Mouse (Mus musculus) forebrain, embryonic 13.5 days (tissue): ENCODE measurements around the gene Psmd8. TPM values are rescaled to one million over a fixed set of nuclear protein-coding genes. Genes with fewer than 3 reads are reported as not detected.
"Not testable (repeated sequence)": the region's sequence is repeated elsewhere in the genome, so short reads cannot be mapped to it uniquely, and the experiment has no call there.

Experiments used
- ATAC-seq: fragments of 200-750 bp; cut with Nextera tagmentation; 2 replicates; pipeline ENCODE4 v1.8.0; 2017
- H3K27ac ChIP-seq: fragments of 300-500 bp; sonication (generic); 2 replicates; pipeline ENCODE4 v1.5.1; 2015; ENCODE audit warnings: inconsistent platforms, mild to moderate bottlenecking, moderate library complexity
- H3K27me3 ChIP-seq: fragments of 300-500 bp; sonication (generic); 2 replicates; pipeline ENCODE4 v1.6.1; 2015; ENCODE audit warnings: mild to moderate bottlenecking, inconsistent platforms
- H3K36me3 ChIP-seq: fragments of 300-500 bp; sonication (generic); 2 replicates; pipeline ENCODE4 v1.6.1; 2015; ENCODE audit warnings: mild to moderate bottlenecking, inconsistent platforms; ENCODE audit not compliant: poor library complexity, severe bottlenecking
- H3K4me1 ChIP-seq: fragments of 300-500 bp; sonication (generic); 2 replicates; pipeline ENCODE4 v1.6.1; 2015; ENCODE audit warnings: inconsistent platforms
- H3K4me2 ChIP-seq: fragments of 300-500 bp; sonication (generic); 2 replicates; pipeline ENCODE4 v1.6.1; 2015; ENCODE audit warnings: inconsistent platforms, mild to moderate bottlenecking, moderate library complexity
- H3K4me3 ChIP-seq: fragments of 300-500 bp; sonication (generic); 2 replicates; pipeline ENCODE4 v1.5.1; 2015; ENCODE audit warnings: mild to moderate bottlenecking, inconsistent platforms
- H3K9ac ChIP-seq: fragments of 300-500 bp; sonication (generic); 2 replicates; pipeline ENCODE4 v1.6.1; 2015; ENCODE audit warnings: mild to moderate bottlenecking, inconsistent platforms
- H3K9me3 ChIP-seq: fragments of 300-500 bp; sonication (generic); replicated peaks from 2 replicates; pipeline ENCODE4 v1.6.1; 2016; ENCODE audit warnings: inconsistent platforms
- WGBS: fragments of 180-500 bp; shearing (Covaris S2); methylation state at CpG from one replicate; pipeline ENCODE4 v1.1.7; 2015; 5-methylcytosine and 5-hydroxymethylcytosine counted together
- polyA plus RNA-seq: library from polyadenylated mRNA; unstranded; fragments of >200 nt; fragmentation: Nextera tagmentation; extraction: Ambion mirVana; gene quantifications from 2 replicates; pipeline ENCODE4 v1.2.1, GENCODE M21; 2015

Gene Psmd8
- polyA plus RNA-seq, 1 experiment from 2014 or later, result 296 TPM

DNA sequence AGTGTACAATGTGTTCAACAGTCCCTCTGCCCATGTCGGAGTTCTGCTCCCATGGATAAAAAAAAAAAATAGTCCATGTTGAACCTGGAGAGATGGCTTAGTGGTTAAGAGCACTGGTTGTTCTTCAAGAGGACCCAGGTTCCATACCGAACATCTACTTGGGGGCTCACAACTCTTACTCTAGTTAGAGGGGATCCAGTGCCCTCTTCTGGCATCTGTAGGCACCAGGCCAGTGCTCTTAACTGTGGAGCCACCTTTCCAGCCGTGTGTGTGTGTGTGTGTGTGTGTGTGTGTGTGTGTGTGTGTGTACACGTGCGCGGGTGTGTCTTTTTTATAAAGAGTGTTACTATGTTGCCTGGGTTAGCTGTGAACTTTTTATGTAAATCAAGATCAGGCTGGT is 22.1 kb upstream of the Psmd8 start:
- H3K36me3 ChIP-seq, result no peaks in the 10 kb centered on the region
- no peak overlapping the region for H3K4me3 ChIP-seq
- WGBS, result 89% methylated on average over 6 of the region's 6 CpGs
- no peak overlapping the region for H3K9ac ChIP-seq
- no peaks in the 10 kb centered on the region for H3K4me1 ChIP-seq
- no peaks in the 10 kb centered on the region for H3K9me3 ChIP-seq
- H3K4me2 ChIP-seq, result no peak overlapping the region
- no peak overlapping the region for H3K27ac ChIP-seq
- H3K27me3 ChIP-seq, result no peaks in the 10 kb centered on the region
- ATAC-seq, result no peak

DNA sequence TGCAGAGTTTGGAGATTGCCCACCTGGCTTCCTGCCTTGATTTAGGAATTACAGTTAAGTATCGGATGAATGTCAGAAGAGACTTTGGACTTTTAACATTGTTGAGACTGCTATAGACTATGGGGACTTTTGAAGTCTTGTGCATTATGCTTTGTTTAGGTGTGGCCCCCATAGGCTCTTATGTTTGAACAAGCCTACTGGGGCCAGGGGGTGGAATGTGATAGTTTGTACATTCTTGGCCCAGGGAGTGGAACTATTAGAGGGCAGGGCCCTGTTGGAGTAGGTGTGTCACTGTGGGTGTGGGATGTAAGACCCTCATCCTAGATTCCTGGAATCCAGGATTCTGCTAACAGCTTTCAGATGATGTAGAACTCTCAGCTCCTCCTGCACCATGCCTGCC is 13.7 kb upstream of the Psmd8 start:
- WGBS, result 94% methylated on average over 1 of the region's 1 CpGs

DNA sequence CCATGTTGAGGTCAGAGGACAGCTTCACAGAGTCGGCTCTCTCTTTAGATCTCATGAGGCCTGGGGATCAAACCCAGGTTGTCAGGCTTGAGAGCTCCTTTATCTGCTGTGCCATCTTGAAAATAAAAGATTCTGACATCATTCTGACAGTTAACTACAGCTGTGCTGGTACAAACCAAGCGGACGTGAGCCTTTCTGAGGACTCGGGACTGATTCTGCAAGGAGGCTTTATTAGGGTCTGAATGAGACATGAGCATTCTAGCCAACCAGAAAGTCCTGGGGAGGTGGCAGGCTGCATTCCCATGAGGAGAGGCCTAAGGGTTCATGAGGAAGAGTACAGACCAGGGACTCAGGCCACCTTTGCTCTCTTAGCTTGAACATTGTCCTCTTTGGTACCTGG is 822 bp upstream of the Psmd8 start:
- not testable (repeated sequence) for H3K9me3 ChIP-seq, H3K27me3 ChIP-seq, H3K4me2 ChIP-seq, H3K4me3 ChIP-seq, ATAC-seq, H3K27ac ChIP-seq, H3K36me3 ChIP-seq, H3K9ac ChIP-seq
- peaks cover 20% of the 10 kb centered on the region for H3K4me1 ChIP-seq
- WGBS, result 85% methylated on average over 4 of the region's 4 CpGs

More for the DNA sequence above, 13.7 kb upstream of the Psmd8 start:
- not testable (repeated sequence) for H3K4me3 ChIP-seq, H3K4me1 ChIP-seq, H3K4me2 ChIP-seq, ATAC-seq, H3K36me3 ChIP-seq, H3K27me3 ChIP-seq, H3K9ac ChIP-seq, H3K27ac ChIP-seq, H3K9me3 ChIP-seq

DNA sequence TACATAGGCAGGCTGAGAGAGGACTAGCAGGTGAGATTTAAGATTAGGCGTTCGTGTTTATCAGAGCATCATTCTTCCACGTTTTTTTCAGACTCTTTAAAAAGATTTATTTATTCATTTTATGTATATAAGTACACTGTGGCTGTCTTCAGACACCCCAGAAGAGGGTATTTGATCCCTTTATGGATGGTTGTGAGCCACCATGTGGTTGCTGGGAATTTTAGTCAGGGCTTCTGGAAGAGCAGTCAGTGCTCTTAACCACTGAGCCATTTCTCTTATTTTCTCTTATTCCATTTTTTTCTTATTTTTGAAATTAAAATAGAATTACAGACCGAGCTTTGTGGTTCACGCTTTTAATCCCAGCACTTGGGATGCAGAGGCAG is 344 bp upstream of the Psmd8 start:
- Histone ChIP-seq H3K4me2 (peak overlapping the region; percentile 90), H3K9ac (no peak overlapping the region), H3K4me3 (peak overlapping the region; percentile 80), H3K4me1 (peaks cover 20% of the 10 kb centered on the region), H3K27me3 (no peaks in the 10 kb centered on the region), H3K36me3 (peaks cover 14% of the 10 kb centered on the region), H3K9me3 (no peaks in the 10 kb centered on the region), H3K27ac (0 out of 2 replicates have a peak overlapping the region, but pooled peaks have one; percentile 27)
- ATAC-seq, result peak; percentile 61
- WGBS, result 42% methylated on average over 5 of the region's 5 CpGs

DNA sequence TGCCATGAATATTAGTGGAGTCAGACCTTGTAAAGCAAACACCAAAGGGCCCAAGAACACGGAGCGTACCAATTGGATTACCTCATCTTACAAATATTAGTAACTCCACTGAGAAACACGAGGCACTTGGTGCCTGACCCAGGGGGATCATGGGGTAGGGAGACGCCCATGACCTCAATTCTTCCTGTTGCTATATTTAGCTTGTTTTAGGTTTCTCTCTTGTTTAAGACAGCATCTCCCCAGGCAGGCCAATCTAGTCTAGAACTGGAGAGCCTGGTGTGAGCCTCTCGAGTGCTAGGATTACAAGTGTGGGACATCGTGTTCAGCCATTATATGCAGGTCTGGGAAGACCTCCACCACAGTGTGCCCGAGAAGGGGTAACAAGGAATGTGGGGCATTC is 1.2 kb downstream of the Psmd8 start:
- peak overlapping the region; percentile 90 for H3K4me2 ChIP-seq
- WGBS, result 58% methylated on average over 7 of the region's 7 CpGs
- peak overlapping the region; percentile 85 for H3K9ac ChIP-seq
- H3K27me3 ChIP-seq, result peaks cover 7% of the 10 kb centered on the region
- no peak for ATAC-seq
- peak overlapping the region; percentile 80 for H3K4me3 ChIP-seq
- peaks cover 20% of the 10 kb centered on the region for H3K4me1 ChIP-seq
- no peaks in the 10 kb centered on the region for H3K9me3 ChIP-seq
- no peak overlapping the region for H3K27ac ChIP-seq
- H3K36me3 ChIP-seq, result peaks cover 30% of the 10 kb centered on the region

DNA sequence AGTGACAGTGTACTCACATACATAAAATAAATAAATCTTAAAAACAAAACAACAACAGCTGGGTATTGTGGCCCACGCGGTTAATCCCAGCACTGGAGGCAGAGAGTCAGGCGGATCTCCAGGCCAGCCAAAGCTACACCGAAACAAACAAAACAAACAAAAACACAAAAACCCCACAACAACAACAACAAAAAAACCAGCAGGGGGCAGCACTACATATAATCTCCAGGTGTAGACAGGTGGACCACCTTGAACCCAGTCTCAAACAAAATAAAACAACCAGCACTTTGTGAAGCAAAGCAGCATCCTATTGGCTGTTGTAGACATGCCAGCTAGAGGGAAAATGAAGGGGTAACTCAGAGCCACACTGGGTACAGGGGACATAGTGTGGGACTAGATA is 2.4 kb downstream of the Psmd8 start:
- no peak for ATAC-seq
- peaks cover 19% of the 10 kb centered on the region for H3K27me3 ChIP-seq
- H3K9me3 ChIP-seq, result no peaks in the 10 kb centered on the region
- peaks cover 41% of the 10 kb centered on the region for H3K36me3 ChIP-seq
- H3K9ac ChIP-seq, result no peak overlapping the region
- 89% methylated on average over 4 of the region's 4 CpGs for WGBS
- H3K27ac ChIP-seq, result no peak overlapping the region
- H3K4me1 ChIP-seq, result peaks cover 20% of the 10 kb centered on the region
- no peak overlapping the region for H3K4me3 ChIP-seq
- H3K4me2 ChIP-seq, result peak overlapping the region; percentile 90

DNA sequence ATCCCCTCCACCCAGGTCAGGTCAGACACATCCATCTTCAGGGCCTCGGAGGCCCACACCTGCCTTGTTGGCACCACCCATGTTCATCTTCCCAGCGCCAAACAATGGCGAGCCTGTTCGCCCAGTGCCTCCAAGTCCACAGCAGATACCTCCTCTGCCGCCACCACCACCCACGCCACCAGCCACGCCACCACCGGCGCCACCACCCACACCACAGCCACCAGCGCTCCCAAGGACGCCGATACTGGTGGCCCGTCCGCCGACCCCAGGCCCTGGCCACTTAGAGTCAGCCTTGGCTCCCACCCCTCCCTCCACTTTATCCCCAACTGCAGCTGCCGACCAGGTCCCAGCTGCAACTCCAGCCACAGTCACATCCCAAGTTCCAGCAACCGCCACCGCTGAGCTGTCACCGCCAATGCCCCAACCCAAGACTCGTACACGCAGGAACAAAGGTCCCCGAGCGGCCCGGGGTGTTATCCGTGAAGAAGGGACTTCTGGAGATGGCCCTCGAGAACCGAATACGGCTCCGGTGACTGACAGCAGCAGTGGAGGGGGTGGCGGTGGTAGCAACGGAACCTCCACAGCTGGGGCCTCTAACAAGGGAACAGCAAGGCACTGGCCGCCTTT is 8.0 kb downstream of the Psmd8 start:
- Histone ChIP-seq H3K4me3 (no peak overlapping the region), H3K4me1 (peaks cover 46% of the 10 kb centered on the region), H3K4me2 (0 out of 2 replicates have a peak overlapping the region, but pooled peaks have one; percentile 81), H3K27ac (no peak overlapping the region), H3K9me3 (no peaks in the 10 kb centered on the region), H3K27me3 (peaks cover 53% of the 10 kb centered on the region), H3K9ac (no peak overlapping the region), H3K36me3 (peaks cover 49% of the 10 kb centered on the region)
- WGBS, result 33% methylated on average over 31 of the region's 32 CpGs
- no peak for ATAC-seq

DNA sequence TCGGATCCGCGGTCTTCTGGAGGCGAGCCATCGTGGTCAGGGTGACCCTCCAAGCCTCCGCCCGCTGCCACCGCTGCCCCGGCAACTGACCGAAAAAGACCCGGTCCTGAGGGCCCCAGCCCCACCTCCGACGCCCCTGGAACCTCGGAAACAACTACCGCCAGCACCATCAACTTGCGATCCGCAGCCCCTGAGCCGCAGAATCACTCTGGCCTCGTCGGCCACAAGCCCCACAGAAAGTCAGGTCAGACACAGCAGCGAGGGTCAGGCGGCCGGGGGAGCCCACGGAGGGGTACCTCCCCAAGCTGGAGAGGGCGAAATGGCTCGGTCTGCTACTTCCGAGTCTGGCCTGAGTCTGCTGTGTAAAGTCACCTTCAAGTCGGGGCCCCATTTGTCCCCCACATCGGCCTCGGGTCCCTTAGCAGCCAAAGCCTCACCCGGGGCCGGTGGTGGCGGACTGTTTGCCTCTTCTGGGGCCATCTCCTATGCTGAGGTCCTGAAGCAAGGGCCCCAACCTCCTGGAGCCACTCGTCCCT is 8.9 kb downstream of the Psmd8 start:
- H3K36me3 ChIP-seq, result peaks cover 43% of the 10 kb centered on the region
- H3K4me3 ChIP-seq, result peak overlapping the region; percentile 64
- 6% methylated on average over 31 of the region's 34 CpGs for WGBS
- peaks cover 59% of the 10 kb centered on the region for H3K27me3 ChIP-seq
- H3K4me2 ChIP-seq, result peak overlapping the region; percentile 81
- ATAC-seq, result no peak
- no peak overlapping the region for H3K27ac ChIP-seq
- H3K9ac ChIP-seq, result peak overlapping the region; percentile 35; the same call in 1 of the 2 replicates
- peaks cover 49% of the 10 kb centered on the region for H3K4me1 ChIP-seq
- H3K9me3 ChIP-seq, result no peaks in the 10 kb centered on the region

DNA sequence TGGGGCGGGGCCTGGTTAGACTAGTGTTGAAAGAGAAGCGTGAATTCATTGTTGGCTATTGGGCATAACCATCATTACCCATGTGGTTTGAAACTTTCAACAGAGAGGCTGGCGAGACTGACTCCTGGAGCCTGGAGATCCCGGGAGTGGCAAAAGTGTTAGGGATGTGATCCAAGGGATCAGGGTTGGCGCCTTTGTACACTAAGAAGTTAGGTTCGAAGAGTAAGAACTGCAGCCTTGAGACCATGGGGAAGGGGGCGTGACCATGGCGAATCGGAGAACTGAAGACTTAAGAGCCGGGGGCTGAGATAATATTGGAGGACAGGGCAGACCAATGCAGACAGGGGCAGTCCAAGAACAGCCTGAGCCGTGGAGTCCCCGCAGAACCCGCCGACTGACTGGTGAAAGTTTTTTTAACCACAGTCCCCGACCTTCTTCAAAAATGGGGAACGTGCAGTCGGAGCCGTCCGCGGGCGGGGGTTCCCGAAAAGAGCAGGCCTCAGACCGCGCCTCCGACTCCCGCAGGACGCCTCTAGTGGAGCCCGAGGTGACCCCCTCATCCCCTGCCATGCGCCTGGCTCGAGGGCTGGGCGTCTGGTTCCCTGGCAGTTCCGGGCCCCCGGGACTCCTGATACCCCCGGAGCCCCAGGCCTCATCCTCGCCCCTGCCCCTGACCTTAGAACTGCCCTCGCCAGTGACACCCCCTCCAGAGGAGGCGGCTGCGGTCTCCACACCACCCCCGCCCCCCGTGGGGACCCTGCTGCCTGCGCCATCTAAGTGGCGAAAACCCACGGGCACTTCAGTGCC is 9.5 kb downstream of the Psmd8 start:
- no peak for ATAC-seq
- H3K4me1 ChIP-seq, result peaks cover 49% of the 10 kb centered on the region
- H3K27ac ChIP-seq, result no peak overlapping the region
- peaks cover 41% of the 10 kb centered on the region for H3K36me3 ChIP-seq
- under 1% methylated on average over 42 of the region's 43 CpGs for WGBS
- peak overlapping the region; percentile 81 for H3K4me2 ChIP-seq
- H3K9me3 ChIP-seq, result no peaks in the 10 kb centered on the region
- peak overlapping the region; percentile 64 for H3K4me3 ChIP-seq
- peaks cover 59% of the 10 kb centered on the region for H3K27me3 ChIP-seq
- peak overlapping the region; percentile 35 for H3K9ac ChIP-seq

DNA sequence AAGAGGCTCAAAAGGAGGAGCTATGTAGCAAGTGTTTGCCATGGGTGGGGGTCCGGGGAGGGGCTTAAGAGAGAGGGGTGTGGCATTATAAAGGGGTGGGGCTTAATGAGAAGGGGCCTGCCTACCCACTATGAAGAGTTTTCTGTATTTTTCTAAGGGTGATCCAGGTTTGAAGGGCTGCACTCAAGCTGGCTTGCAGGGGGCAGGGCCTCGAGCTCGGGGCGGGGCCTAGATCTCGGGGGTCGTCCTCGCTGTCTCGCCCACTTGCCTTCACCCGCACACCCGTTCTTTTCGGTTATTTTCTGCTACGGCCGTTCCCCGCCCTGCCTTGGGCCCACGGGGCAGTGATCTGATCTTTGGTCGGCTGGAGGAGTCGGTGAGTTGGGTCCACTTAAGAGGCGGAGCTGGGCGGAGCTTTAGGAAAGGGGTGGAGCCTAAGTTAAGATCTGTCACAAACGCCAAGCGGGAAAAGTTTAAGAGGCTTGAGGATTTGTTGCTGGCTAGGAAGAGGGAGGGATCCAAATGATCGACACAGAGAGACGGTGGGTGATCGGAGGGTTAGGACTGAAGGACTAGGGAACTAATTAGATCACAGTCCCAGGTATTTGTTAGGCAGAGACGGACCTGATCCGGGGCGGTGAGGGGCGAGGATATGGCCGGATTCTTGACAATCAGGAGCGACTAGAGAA is 10.3 kb downstream of the Psmd8 start, which contains the start of the genes Ggn and Spred3:
Gene Ggn (plus strand): TSS at position 145 of the 689 bp plus-strand sequence.
Gene Spred3 (minus strand): TSS at position 346 of the 689 bp plus-strand sequence.
- H3K27ac ChIP-seq, result peak within 1 kb of the TSS; percentile 81
- H3K9me3 ChIP-seq, result no peaks in the 10 kb centered on the region
- peak within 1 kb of the TSS; percentile 75 for H3K9ac ChIP-seq
- peaks cover 59% of the 10 kb centered on the region for H3K27me3 ChIP-seq
- WGBS, result 1% methylated on average over 30 of the region's 30 CpGs
- ATAC-seq, result peak; percentile 41
- peaks cover 49% of the 10 kb centered on the region for H3K4me1 ChIP-seq
- H3K4me2 ChIP-seq, result peak within 1 kb of the TSS; percentile 81
- peaks cover 33% of the 10 kb centered on the region for H3K36me3 ChIP-seq
- H3K4me3 ChIP-seq, result peak within 1 kb of the TSS; percentile 64

DNA sequence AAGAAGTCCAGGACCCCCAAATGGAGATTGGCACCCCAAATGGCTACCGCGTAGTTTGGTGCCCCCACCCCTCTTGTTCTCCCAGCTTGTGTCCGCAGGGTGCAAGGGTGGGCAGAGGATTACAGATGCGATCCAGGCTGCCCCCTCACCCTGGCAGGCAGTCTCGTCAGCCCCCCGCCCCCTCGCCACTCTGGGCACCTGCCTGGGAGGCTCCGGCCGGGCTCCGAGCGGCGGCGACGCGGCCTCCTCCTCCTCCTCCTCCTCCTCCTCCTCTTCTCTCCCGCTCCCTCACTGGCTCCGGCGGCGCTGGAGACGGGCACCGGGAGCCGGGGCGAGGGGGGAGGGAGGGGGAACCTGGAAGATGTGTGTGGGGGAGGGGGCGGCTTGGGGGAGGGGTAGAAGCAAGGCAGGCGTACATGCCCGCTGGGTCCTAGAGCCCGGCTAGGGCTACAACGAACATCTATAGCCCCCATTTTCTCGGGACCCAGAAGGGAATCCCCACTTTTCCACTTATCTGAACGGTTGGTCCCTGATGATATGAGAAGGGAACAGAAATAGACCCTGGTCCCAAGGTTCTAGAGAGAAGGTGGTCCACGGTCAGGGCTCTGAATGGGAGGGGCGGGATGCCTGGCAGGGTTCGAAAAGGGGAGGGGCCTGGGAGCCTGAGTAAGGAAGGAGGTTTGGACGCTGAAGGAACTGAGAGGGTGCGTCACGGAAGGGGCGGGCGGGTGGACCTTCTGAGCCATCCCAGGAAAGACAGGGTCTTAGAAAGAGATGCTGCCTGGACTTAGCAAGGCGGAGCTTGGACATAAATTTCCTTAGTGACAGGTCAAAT is 11.1 kb downstream of the Psmd8 start:
- peaks cover 49% of the 10 kb centered on the region for H3K4me1 ChIP-seq
- peak overlapping the region; percentile 81 for H3K4me2 ChIP-seq
- H3K4me3 ChIP-seq, result peak overlapping the region; percentile 64
- peak; percentile 83 for ATAC-seq
- peaks cover 53% of the 10 kb centered on the region for H3K27me3 ChIP-seq
- under 1% methylated on average over 31 of the region's 39 CpGs for WGBS
- H3K27ac ChIP-seq, result peak overlapping the region; percentile 81
- H3K9ac ChIP-seq, result peak overlapping the region; percentile 75
- H3K36me3 ChIP-seq, result peaks cover 25% of the 10 kb centered on the region
- H3K9me3 ChIP-seq, result no peaks in the 10 kb centered on the region
